Mouse (Mus musculus): ENCODE data around the gene Actb. TPM values are rescaled to one million over a fixed set of nuclear protein-coding genes. Genes with fewer than 3 reads are reported as not detected.

The Actb gene
- polyA plus RNA-seq (2014; fragmentation: Nextera tagmentation; extraction: Ambion mirVana): 16,801 and 17,929 TPM in 2 replicates

GRCm38 (mm10) chr5:142906532-142907047 is at the start of gene Actb:
Actb (minus strand) TSS chr5:142906754.
- Histone ChIP-seq H3K4me3 (ENCODE audit: low read depth, low read length) (peak within 1 kb of the TSS; percentile 100), H3K27ac (ENCODE audit: low read depth) (peak within 1 kb of the TSS; percentile 100), H3K36me3 (ENCODE audit: insufficient read depth) (peaks cover 41% of the 10 kb centered on the region), H3K27me3 (ENCODE audit: insufficient read depth, low read length) (no peaks in the 10 kb centered on the region), H3K9ac (peak within 1 kb of the TSS; percentile 100), H3K4me2 (peak within 1 kb of the TSS; percentile 91), H3K9me3 (ENCODE audit: low read depth, low read length) (no peaks in the 10 kb centered on the region), H3K4me1 (ENCODE audit: insufficient read depth) (peaks cover 35% of the 10 kb centered on the region)
- under 1% methylated on average over 41 of the region's 41 CpGs for WGBS
- peak; percentile 99 for DNase-seq
- ATAC-seq (ENCODE audit: insufficient read depth): peak; percentile 55
- TF ChIP-seq CTCF (IDR thresholded peaks at IDR 0.05; ENCODE audit: low read depth): peak; percentile 46

DNA sequence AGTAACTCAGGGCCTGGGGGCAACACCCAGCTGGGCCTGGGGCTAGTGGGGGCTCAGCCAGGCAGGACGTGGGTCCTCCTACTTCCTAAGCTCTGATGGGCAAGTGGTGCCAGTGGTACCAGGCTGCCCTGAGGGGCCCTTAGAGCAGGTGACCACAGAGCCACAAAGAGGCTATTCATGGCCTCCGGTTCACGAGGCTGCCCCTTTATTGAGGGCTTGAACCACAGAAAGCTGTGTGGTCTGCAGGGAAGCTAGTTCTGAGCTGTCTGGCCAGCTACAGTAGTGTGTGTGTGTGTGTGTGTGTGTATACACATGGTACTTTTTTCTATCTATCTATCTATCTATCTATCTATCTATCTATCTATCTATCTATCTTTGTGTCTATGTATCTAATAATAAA is 47.1 kb upstream of the Actb start:
- no peak for ATAC-seq (ENCODE audit: insufficient read depth)
- Histone ChIP-seq H3K27ac (ENCODE audit: low read depth) (no peak overlapping the region), H3K9me3 (ENCODE audit: low read depth, low read length) (no peaks in the 10 kb centered on the region), H3K9ac (no peak overlapping the region), H3K4me1 (ENCODE audit: insufficient read depth) (no peaks in the 10 kb centered on the region), H3K36me3 (ENCODE audit: insufficient read depth) (no peaks in the 10 kb centered on the region), H3K4me3 (ENCODE audit: low read depth, low read length) (no peak overlapping the region), H3K4me2 (no peak overlapping the region), H3K27me3 (ENCODE audit: insufficient read depth, low read length) (no peaks in the 10 kb centered on the region)
- WGBS: 80% methylated on average over 3 of the region's 3 CpGs
- TF ChIP-seq CTCF (IDR thresholded peaks at IDR 0.05; ENCODE audit: low read depth): no peak
- no peak for DNase-seq

- Histone ChIP-seq H3K4me2 (no peak overlapping the region), H3K27me3 (ENCODE audit: insufficient read depth, low read length) (no peaks in the 10 kb centered on the region), H3K27ac (ENCODE audit: low read depth) (no peak overlapping the region), H3K9ac (no peak overlapping the region), H3K4me3 (ENCODE audit: low read depth, low read length) (no peak overlapping the region), H3K9me3 (ENCODE audit: low read depth, low read length) (no peaks in the 10 kb centered on the region), H3K36me3 (ENCODE audit: insufficient read depth) (no peaks in the 10 kb centered on the region), H3K4me1 (ENCODE audit: insufficient read depth) (no peaks in the 10 kb centered on the region)
- no peak for TF ChIP-seq CTCF (IDR thresholded peaks at IDR 0.05; ENCODE audit: low read depth)
- WGBS: 77% methylated on average over 6 of the region's 6 CpGs
- ATAC-seq (ENCODE audit: insufficient read depth) (no peak), DNase-seq (no peak)
These were observed 43.9 kb upstream of the Actb start for GRCm38 (mm10) chr5:142950405-142950804.

DNA sequence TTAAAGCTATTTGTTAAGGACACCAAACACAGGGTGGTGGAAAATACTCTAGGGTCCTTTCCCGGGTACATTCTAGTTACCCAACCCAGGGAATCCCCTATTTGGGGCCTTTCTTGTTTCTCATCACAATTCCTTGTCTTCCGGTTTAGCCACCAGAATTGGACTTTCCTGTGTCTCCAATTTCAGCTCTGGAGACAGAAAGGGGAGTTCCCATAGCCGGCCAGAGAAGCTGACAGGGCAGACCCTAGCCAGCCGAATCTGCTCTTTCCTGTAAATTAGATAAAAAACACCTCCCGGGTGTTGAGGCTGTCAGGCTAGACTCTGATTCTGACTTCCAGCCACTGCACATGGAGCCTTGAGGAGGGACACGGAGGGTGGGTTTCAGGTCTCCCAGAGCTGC is 43.0 kb upstream of the Actb start:
- no peak for TF ChIP-seq CTCF (IDR thresholded peaks at IDR 0.05; ENCODE audit: low read depth)

GRCm38 (mm10) chr5:142947460-142947859 is 40.9 kb upstream of the Actb start:
- Histone ChIP-seq H3K27ac (ENCODE audit: low read depth) (no peak overlapping the region), H3K4me1 (ENCODE audit: insufficient read depth) (no peaks in the 10 kb centered on the region)
- WGBS: 64% methylated on average over 7 of the region's 7 CpGs

More for the DNA sequence above, 43.0 kb upstream of the Actb start:
- no peak overlapping the region for H3K4me2 ChIP-seq
- H3K36me3 ChIP-seq (ENCODE audit: insufficient read depth): no peaks in the 10 kb centered on the region
- no peaks in the 10 kb centered on the region for H3K27me3 ChIP-seq (ENCODE audit: insufficient read depth, low read length)
- WGBS: 32% methylated on average over 6 of the region's 6 CpGs
- DNase-seq (no peak), ATAC-seq (ENCODE audit: insufficient read depth) (no peak)
- H3K4me1 ChIP-seq (ENCODE audit: insufficient read depth): no peaks in the 10 kb centered on the region
- no peaks in the 10 kb centered on the region for H3K9me3 ChIP-seq (ENCODE audit: low read depth, low read length)
- no peak overlapping the region; the same call in 1 of the 2 replicates for H3K9ac ChIP-seq
- H3K27ac ChIP-seq (ENCODE audit: low read depth): no peak overlapping the region
- no peak overlapping the region for H3K4me3 ChIP-seq (ENCODE audit: low read depth, low read length)

DNA sequence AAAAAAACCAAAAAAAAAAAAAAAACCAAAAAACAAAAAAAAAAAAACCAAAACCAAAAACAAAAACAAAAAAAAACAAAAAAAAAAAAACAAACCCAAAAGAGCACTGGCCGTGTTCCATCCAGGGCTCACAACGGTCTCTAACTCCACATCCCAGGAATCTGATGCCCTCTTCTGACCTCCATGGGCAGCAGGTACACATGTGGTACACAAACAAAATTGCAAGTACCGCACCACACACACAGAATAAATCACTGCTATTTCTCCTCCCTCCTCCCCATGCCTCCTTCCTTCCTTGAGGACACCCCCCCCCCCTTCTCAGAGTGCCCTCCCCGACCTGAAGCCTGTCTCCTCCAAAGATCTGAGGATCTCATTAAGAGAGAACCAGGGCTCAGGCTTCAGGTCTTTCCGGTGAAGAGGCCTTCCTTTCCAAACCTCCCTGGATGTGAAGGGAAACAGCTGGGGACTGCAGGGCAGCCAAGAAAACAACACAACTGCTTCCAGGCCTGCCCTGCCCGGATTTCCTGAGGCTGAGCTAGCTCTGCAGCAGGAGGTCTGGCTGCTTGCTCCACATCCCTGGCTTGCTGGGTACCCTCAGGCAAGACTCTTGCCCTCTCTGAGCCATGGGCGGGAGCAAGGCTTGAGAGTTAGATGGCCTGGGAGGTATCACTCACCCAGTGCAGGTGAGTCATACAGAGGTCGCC is 38.6 kb upstream of the Actb start:
- no peaks in the 10 kb centered on the region for H3K9me3 ChIP-seq (ENCODE audit: low read depth, low read length)
- 52% methylated on average over 8 of the region's 8 CpGs for WGBS
- ATAC-seq (ENCODE audit: insufficient read depth) (peak; percentile 62; the same call in 1 of the 2 replicates), DNase-seq (peak; percentile 78)
- no peaks in the 10 kb centered on the region for H3K36me3 ChIP-seq (ENCODE audit: insufficient read depth)
- no peak overlapping the region for H3K4me3 ChIP-seq (ENCODE audit: low read depth, low read length)
- no peaks in the 10 kb centered on the region for H3K4me1 ChIP-seq (ENCODE audit: insufficient read depth)
- no peak overlapping the region for H3K4me2 ChIP-seq
- H3K27me3 ChIP-seq (ENCODE audit: insufficient read depth, low read length): no peaks in the 10 kb centered on the region
- H3K9ac ChIP-seq: no peak overlapping the region
- no peak overlapping the region for H3K27ac ChIP-seq (ENCODE audit: low read depth)
- TF ChIP-seq CTCF (IDR thresholded peaks at IDR 0.05; ENCODE audit: low read depth): no peak

More at GRCm38 (mm10) chr5:142947460-142947859, 40.9 kb upstream of the Actb start:
- ATAC-seq (ENCODE audit: insufficient read depth) (no peak), DNase-seq (no peak)
- no peaks in the 10 kb centered on the region for H3K9me3 ChIP-seq (ENCODE audit: low read depth, low read length)
- TF ChIP-seq CTCF (IDR thresholded peaks at IDR 0.05; ENCODE audit: low read depth): no peak
- no peaks in the 10 kb centered on the region for H3K27me3 ChIP-seq (ENCODE audit: insufficient read depth, low read length)
- no peak overlapping the region for H3K4me2 ChIP-seq
- H3K9ac ChIP-seq: no peak overlapping the region
- no peak overlapping the region for H3K4me3 ChIP-seq (ENCODE audit: low read depth, low read length)
- H3K36me3 ChIP-seq (ENCODE audit: insufficient read depth): no peaks in the 10 kb centered on the region

DNA sequence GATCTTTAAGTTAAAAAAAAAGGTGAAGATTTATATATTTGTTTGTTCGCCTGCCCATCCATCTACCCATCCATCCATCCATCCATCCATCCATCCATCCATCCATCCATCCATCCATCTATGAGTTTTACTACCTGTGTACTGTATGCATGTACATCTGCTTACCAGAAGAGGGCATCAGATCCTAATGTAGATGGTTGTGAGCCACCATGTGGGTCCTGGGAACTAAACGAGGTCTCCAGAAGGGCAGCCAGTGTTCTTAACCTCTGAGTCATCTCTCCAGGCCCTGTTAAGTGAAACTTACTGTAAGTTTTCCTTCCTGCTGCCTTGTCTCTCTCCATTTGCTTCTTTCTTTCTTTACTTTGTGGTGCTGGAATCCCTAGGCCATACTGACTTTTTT is 33.8 kb upstream of the Actb start:
- WGBS: 49% methylated on average over 2 of the region's 2 CpGs
- Histone ChIP-seq H3K27ac (ENCODE audit: low read depth) (no peak overlapping the region), H3K4me2 (no peak overlapping the region), H3K36me3 (ENCODE audit: insufficient read depth) (no peaks in the 10 kb centered on the region), H3K4me3 (ENCODE audit: low read depth, low read length) (no peak overlapping the region), H3K9ac (no peak overlapping the region), H3K27me3 (ENCODE audit: insufficient read depth, low read length) (no peaks in the 10 kb centered on the region), H3K9me3 (ENCODE audit: low read depth, low read length) (no peaks in the 10 kb centered on the region), H3K4me1 (ENCODE audit: insufficient read depth) (no peaks in the 10 kb centered on the region)
- TF ChIP-seq CTCF (IDR thresholded peaks at IDR 0.05; ENCODE audit: low read depth): peak; percentile 54
- ATAC-seq (ENCODE audit: insufficient read depth) (no peak), DNase-seq (no peak)
